Mouse (Mus musculus): ENCODE results near the gene Chn2.

GRCm38 (mm10) chr6:54148844-54149526, 109.6 kb downstream of the Chn2 start:
- TF ChIP-seq POLR2A (IDR thresholded peaks at IDR 0.05; ENCODE audit: low read depth, low read length), result no peak
- TF ChIP-seq CTCF (conservative IDR thresholded peaks at IDR 0.05; ENCODE audit: insufficient read depth, insufficient read length, low read depth, low read length), result no peak

Measured in kidney, adult 2 months (tissue).